In genomic region chr5:118413428-118414282, GRCm38 (mm10) we compare ENCODE assay signal across 8 mouse cellular contexts.
DNase-seq lines count a peak whose midpoint lies in the region; ATAC-seq and TF ChIP-seq lines count a peak whose summit lies in the region.

No protein-coding gene starts in this region.

- H3K4me3 ChIP-seq in embryonic facial prominence, embryonic 15.5 days (replicated peaks), result no peak overlapping the region
- no peak overlapping the region for H3K4me3 ChIP-seq in heart, embryonic 10.5 days
- no peak overlapping the region for H3K4me3 ChIP-seq in limb, embryonic 10.5 days
- no peak overlapping the region for H3K4me3 ChIP-seq in midbrain, embryonic 13.5 days (replicated peaks)
- no peak overlapping the region for H3K4me3 ChIP-seq in stomach, postnatal 0 days (ENCODE audit: low read depth, low read length)

- TF ChIP-seq EP300 in stomach, postnatal 0 days (optimal IDR thresholded peaks at IDR 0.05), result no peak

- 62% methylated on average over 13 of the region's 13 CpGs for WGBS in embryonic facial prominence, embryonic 15.5 days
- 62% methylated on average over 13 of the region's 13 CpGs for WGBS in heart, embryonic 10.5 days
- WGBS in limb, embryonic 10.5 days, result 72% methylated on average over 13 of the region's 13 CpGs
- WGBS in midbrain, embryonic 13.5 days, result 62% methylated on average over 13 of the region's 13 CpGs
- WGBS in stomach, postnatal 0 days, result 64% methylated on average over 13 of the region's 13 CpGs

- peak; percentile 75 to 81 for DNase-seq in adrenal gland, postnatal 36 days
- peak; percentile 87 for DNase-seq in heart, embryonic 10.5 days (ENCODE audit: low spot score)
- DNase-seq in kidney, adult 8-10 months, result peak; percentile 52 to 80
- DNase-seq in limb, embryonic 10.5 days (ENCODE audit: low spot score), result peak; percentile 60
- DNase-seq in stomach, postnatal 0 days (ENCODE audit: low spot score), result peak; percentile 65

- no peaks in the 10 kb centered on the region for H3K9me3 ChIP-seq in embryonic facial prominence, embryonic 15.5 days (replicated peaks)
- H3K9me3 ChIP-seq in heart, embryonic 10.5 days, result no peaks in the 10 kb centered on the region
- no peaks in the 10 kb centered on the region for H3K9me3 ChIP-seq in limb, embryonic 10.5 days (replicated peaks)
- no peaks in the 10 kb centered on the region for H3K9me3 ChIP-seq in midbrain, embryonic 13.5 days
- no peaks in the 10 kb centered on the region for H3K9me3 ChIP-seq in stomach, postnatal 0 days (ENCODE audit: control insufficient read depth, low read length)

- no peak for TF ChIP-seq CTCF in stomach, postnatal 0 days (IDR thresholded peaks at IDR 0.05; ENCODE audit: low read depth)

- no peak overlapping the region for H3K4me2 ChIP-seq in embryonic facial prominence, embryonic 15.5 days (replicated peaks)
- no peak overlapping the region for H3K4me2 ChIP-seq in midbrain, embryonic 13.5 days (replicated peaks)
- no peak overlapping the region for H3K4me2 ChIP-seq in stomach, postnatal 0 days (replicated peaks; ENCODE audit: low read depth)

- no peak overlapping the region for H3K27ac ChIP-seq in embryonic facial prominence, embryonic 15.5 days (replicated peaks)
- 0 out of 2 replicates have a peak overlapping the region, but pooled peaks have one; percentile 4 for H3K27ac ChIP-seq in heart, embryonic 10.5 days
- H3K27ac ChIP-seq in limb, embryonic 10.5 days, result peak overlapping the region; percentile 50; the same call in 1 of the 2 replicates
- no peak overlapping the region for H3K27ac ChIP-seq in midbrain, embryonic 13.5 days
- H3K27ac ChIP-seq in stomach, postnatal 0 days (replicated peaks), result no peak overlapping the region

- no peaks in the 10 kb centered on the region for H3K36me3 ChIP-seq in embryonic facial prominence, embryonic 15.5 days
- no peaks in the 10 kb centered on the region for H3K36me3 ChIP-seq in heart, embryonic 10.5 days
- no peaks in the 10 kb centered on the region for H3K36me3 ChIP-seq in limb, embryonic 10.5 days
- no peaks in the 10 kb centered on the region for H3K36me3 ChIP-seq in midbrain, embryonic 13.5 days
- no peaks in the 10 kb centered on the region for H3K36me3 ChIP-seq in stomach, postnatal 0 days (ENCODE audit: control insufficient read depth, insufficient read depth, low read length)

- no peaks in the 10 kb centered on the region for H3K27me3 ChIP-seq in embryonic facial prominence, embryonic 15.5 days
- H3K27me3 ChIP-seq in heart, embryonic 10.5 days (ENCODE audit: insufficient read depth, poor library complexity, severe bottlenecking), result 0 out of 2 replicates have a peak, but pooled peaks cover 13% of the 10 kb centered on the region
- no peaks in the 10 kb centered on the region for H3K27me3 ChIP-seq in limb, embryonic 10.5 days (ENCODE audit: low read depth, poor library complexity, severe bottlenecking)
- H3K27me3 ChIP-seq in midbrain, embryonic 13.5 days, result no peaks in the 10 kb centered on the region
- no peaks in the 10 kb centered on the region for H3K27me3 ChIP-seq in stomach, postnatal 0 days (ENCODE audit: control insufficient read depth, insufficient read depth, low read length)

- peak; percentile 100 for ATAC-seq in CD4-positive, CD25-positive, alpha-beta regulatory T cell, adult 4 months
- peak; percentile 86 for ATAC-seq in embryonic facial prominence, embryonic 15.5 days (ENCODE audit: insufficient number of reproducible peaks, low FRiP score, low TSS enrichment, low read depth)
- peak; percentile 95 for ATAC-seq in midbrain, embryonic 13.5 days
- peak; percentile 97 for ATAC-seq in stomach, postnatal 0 days (ENCODE audit: low FRiP score, low TSS enrichment)

- no peak overlapping the region for H3K9ac ChIP-seq in embryonic facial prominence, embryonic 15.5 days
- H3K9ac ChIP-seq in midbrain, embryonic 13.5 days (replicated peaks), result no peak overlapping the region
- H3K9ac ChIP-seq in stomach, postnatal 0 days (ENCODE audit: low read length), result no peak overlapping the region

- H3K4me1 ChIP-seq in embryonic facial prominence, embryonic 15.5 days, result no peaks in the 10 kb centered on the region
- 0 out of 2 replicates have a peak, but pooled peaks cover 6% of the 10 kb centered on the region for H3K4me1 ChIP-seq in heart, embryonic 10.5 days
- H3K4me1 ChIP-seq in limb, embryonic 10.5 days, result peaks cover 8% of the 10 kb centered on the region
- H3K4me1 ChIP-seq in midbrain, embryonic 13.5 days (replicated peaks), result peaks cover 6% of the 10 kb centered on the region; the same call in 1 of the 2 replicates
- H3K4me1 ChIP-seq in stomach, postnatal 0 days (replicated peaks; ENCODE audit: control insufficient read depth, insufficient read depth), result no peaks in the 10 kb centered on the region

Comparison
In these comparisons a context has a peak if more than half of its experiments do, and no peak if none do; other contexts are left out.
1. H3K27ac ChIP-seq: peak in heart, embryonic 10.5 days (single experiment) and limb, embryonic 10.5 days (single experiment); none in embryonic facial prominence, embryonic 15.5 days (single experiment), midbrain, embryonic 13.5 days (single experiment) and stomach, postnatal 0 days (single experiment).
2. Peak in every context shown above with its lines, with median percentiles within 50 percentile points of each other: ATAC-seq and DNase-seq.